Mouse (Mus musculus) limb, embryonic 14.5 days (tissue): Measurements from ENCODE around the gene Magt1. TPM values are rescaled to one million over a fixed set of nuclear protein-coding genes. Genes with fewer than 3 reads are reported as not detected.

Experiments
- ATAC-seq: fragments of 200-750 bp; cut with Nextera tagmentation; 2 replicates; pipeline ENCODE4 v1.8.0; 2017; ENCODE audit warnings: low read depth, moderate number of reproducible peaks, moderate TSS enrichment; ENCODE audit not compliant: low FRiP score
- DNase-seq: peaks from one replicate; pipeline ENCODE4 v3.0.0-alpha.2; 2015; ENCODE audit warnings: low spot score
- H3K27ac ChIP-seq: fragments of 300-500 bp; sonication (generic); replicated peaks from 2 replicates; pipeline ENCODE4 v1.5.1; 2014; ENCODE audit warnings: low read depth, mild to moderate bottlenecking, low read length, moderate library complexity, mixed read lengths
- H3K27me3 ChIP-seq: fragments of 300-500 bp; sonication (generic); 2 replicates; pipeline ENCODE4 v1.6.1; 2014; ENCODE audit warnings: low read length, mixed read lengths; ENCODE audit not compliant: control insufficient read depth, insufficient read depth
- H3K36me3 ChIP-seq: fragments of 300-500 bp; sonication (generic); 2 replicates; pipeline ENCODE4 v1.6.1; 2014; ENCODE audit warnings: mild to moderate bottlenecking, low read length, moderate library complexity, mixed read lengths; ENCODE audit not compliant: control insufficient read depth, insufficient read depth
- H3K4me1 ChIP-seq: fragments of 300-500 bp; sonication (generic); 2 replicates; pipeline ENCODE4 v1.6.1; 2014; ENCODE audit warnings: antibody characterized with exemption, low read length, mixed read lengths; ENCODE audit not compliant: control insufficient read depth, insufficient read depth
- H3K4me2 ChIP-seq: fragments of 300-500 bp; sonication (generic); replicated peaks from 2 replicates; pipeline ENCODE4 v1.6.1; 2014; ENCODE audit warnings: low read depth, mild to moderate bottlenecking, low read length, moderate library complexity; ENCODE audit not compliant: severe bottlenecking
- H3K4me3 ChIP-seq: fragments of 300-500 bp; sonication (generic); replicated peaks from 2 replicates; pipeline ENCODE4 v1.5.1; 2014; ENCODE audit warnings: low read length
- H3K9ac ChIP-seq: fragments of 300-500 bp; sonication (generic); 2 replicates; pipeline ENCODE4 v1.6.1; 2014; ENCODE audit warnings: mild to moderate bottlenecking, low read depth, low read length, moderate library complexity; ENCODE audit not compliant: severe bottlenecking
- H3K9me3 ChIP-seq: fragments of 300-500 bp; sonication (generic); 2 replicates; pipeline ENCODE4 v1.6.1; 2016; ENCODE audit warnings: low read length; ENCODE audit not compliant: control insufficient read depth
- POLR2A ChIP-seq: fragments of 200-500 bp; IDR thresholded peaks from 2 replicates; pipeline ENCODE4 v1.8.0; 2012; ENCODE audit warnings: inconsistent platforms, mild to moderate bottlenecking, moderate library complexity, borderline replicate concordance; ENCODE audit not compliant: insufficient read depth, insufficient read length; ENCODE audit errors: extremely low read depth
- WGBS: fragments of 180-500 bp; shearing (Covaris S2); extraction: QIAGEN DNeasy Blood & Tissue Kit; methylation state at CpG from one replicate; pipeline ENCODE4 v1.1.7; 2014; 5-methylcytosine and 5-hydroxymethylcytosine counted together
- polyA plus RNA-seq, 2 experiments: library from polyadenylated mRNA; depleted of rRNA in 1 of 2; stranded (reverse) in 1 of 2; unstranded in 1 of 2; fragments of >200 nt; fragmentation: Nextera tagmentation in 1 of 2; extraction: Ambion mirVana in 1 of 2; gene quantifications; 2 replicates each; pipeline versions ENCODE4 v1.2.1 to v1.2.3; 2012 to 2014

Magt1 gene
- polyA plus RNA-seq, 2 experiments, result 26.8 to 60.1 TPM

GRCm38 (mm10) chrX:105946357-105946756, 65.3 kb downstream of the Magt1 start:
- H3K27me3 ChIP-seq, result no peaks in the 10 kb centered on the region
- no peak for ATAC-seq
- DNase-seq, result no peak
- no peaks in the 10 kb centered on the region for H3K36me3 ChIP-seq
- no peak overlapping the region for H3K4me3 ChIP-seq
- no peak overlapping the region for H3K4me2 ChIP-seq
- H3K9me3 ChIP-seq, result no peaks in the 10 kb centered on the region
- H3K27ac ChIP-seq, result no peak overlapping the region
- TF ChIP-seq POLR2A, result no peak
- no peaks in the 10 kb centered on the region for H3K4me1 ChIP-seq
- H3K9ac ChIP-seq, result no peak overlapping the region
- WGBS, result 22% methylated on average over 1 of the region's 1 CpGs

- no peak overlapping the region for H3K4me3 ChIP-seq
- 78% methylated on average over 7 of the region's 7 CpGs for WGBS
- DNase-seq (no peak), ATAC-seq (no peak)
- H3K9me3 ChIP-seq, result no peaks in the 10 kb centered on the region
- no peak for TF ChIP-seq POLR2A
- H3K27me3 ChIP-seq, result no peaks in the 10 kb centered on the region
- H3K36me3 ChIP-seq, result no peaks in the 10 kb centered on the region
- no peak overlapping the region for H3K4me2 ChIP-seq
- no peak overlapping the region for H3K27ac ChIP-seq
- no peaks in the 10 kb centered on the region for H3K4me1 ChIP-seq
- no peak overlapping the region for H3K9ac ChIP-seq
Measured at GRCm38 (mm10) chrX:105939245-105939644, 72.5 kb downstream of the Magt1 start.

GRCm38 (mm10) chrX:105937736-105938135, 74.0 kb downstream of the Magt1 start:
- TF ChIP-seq POLR2A, result no peak
- H3K27ac ChIP-seq, result no peak overlapping the region
- no peak for ATAC-seq
- no peak overlapping the region for H3K9ac ChIP-seq
- H3K4me1 ChIP-seq, result no peaks in the 10 kb centered on the region
- no peak overlapping the region for H3K4me2 ChIP-seq
- H3K36me3 ChIP-seq, result no peaks in the 10 kb centered on the region
- H3K9me3 ChIP-seq, result no peaks in the 10 kb centered on the region
- no peak for DNase-seq
- H3K27me3 ChIP-seq, result no peaks in the 10 kb centered on the region
- WGBS, result 54% methylated on average over 2 of the region's 2 CpGs
- H3K4me3 ChIP-seq, result no peak overlapping the region

- no peak overlapping the region for H3K4me2 ChIP-seq
- H3K9me3 ChIP-seq, result no peaks in the 10 kb centered on the region
- no peaks in the 10 kb centered on the region for H3K36me3 ChIP-seq
- WGBS, result 53% methylated on average over 5 of the region's 5 CpGs
- no peak overlapping the region for H3K4me3 ChIP-seq
- ATAC-seq (no peak), DNase-seq (no peak)
- no peak overlapping the region for H3K27ac ChIP-seq
- TF ChIP-seq POLR2A, result no peak
- no peaks in the 10 kb centered on the region for H3K4me1 ChIP-seq
- H3K9ac ChIP-seq, result no peak overlapping the region
- H3K27me3 ChIP-seq, result no peaks in the 10 kb centered on the region
Measured at GRCm38 (mm10) chrX:105934341-105934740, 77.4 kb downstream of the Magt1 start.

- ATAC-seq, result 0 out of 2 replicates have a peak, but pooled peaks have one; percentile 32
Measured at GRCm38 (mm10) chrX:105929478-105930038, 82.1 kb downstream of the Magt1 start.

More at GRCm38 (mm10) chrX:105929478-105930038, 82.1 kb downstream of the Magt1 start:
- WGBS, result 40% methylated on average over 8 of the region's 8 CpGs
- TF ChIP-seq POLR2A, result no peak
- no peaks in the 10 kb centered on the region for H3K27me3 ChIP-seq
- H3K36me3 ChIP-seq, result no peaks in the 10 kb centered on the region
- peak overlapping the region; percentile 95 for H3K27ac ChIP-seq
- H3K4me1 ChIP-seq, result no peaks in the 10 kb centered on the region
- peak overlapping the region; percentile 60 for H3K4me3 ChIP-seq
- no peak for DNase-seq
- H3K9me3 ChIP-seq, result no peaks in the 10 kb centered on the region
- no peak overlapping the region for H3K9ac ChIP-seq
- peak overlapping the region; percentile 31; the same call in 1 of the 2 replicates for H3K4me2 ChIP-seq
